26 mouse cellular contexts compared by ENCODE assay signal in the genomic region with DNA sequence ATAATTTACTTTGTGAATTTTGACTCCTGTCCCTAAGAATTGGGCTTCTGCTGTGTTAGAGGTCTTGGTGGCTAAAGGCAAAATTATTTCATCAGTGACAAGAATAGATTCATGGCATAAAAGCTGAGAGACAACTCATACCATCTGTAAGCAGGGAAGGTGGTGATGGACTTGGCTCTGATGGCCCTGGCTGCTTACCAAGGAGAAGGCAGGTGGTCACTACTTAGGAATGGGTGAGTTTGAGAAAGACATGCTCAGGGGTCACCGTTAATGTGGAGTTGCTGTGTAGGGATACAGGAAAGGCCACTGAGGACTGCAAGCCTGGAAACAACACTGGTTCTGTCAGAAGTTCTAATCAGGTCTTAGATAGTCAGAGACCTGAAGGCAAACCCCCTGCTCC.
DNase-seq lines count a peak whose midpoint lies in the region; ATAC-seq lines count a peak whose summit lies in the region.
"Had no signal": no experiment of that assay in that cellular context is flagged by ENCODE, and none has a peak within 500 bp of the region (broad histone marks: within the 10 kb centered on the region; RNA-seq: fewer than 3 reads in every experiment).

No protein-coding gene starts in this region.

- DNase-seq in cerebellum, adult 9-11 months, result peak; percentile 5
- no peak for DNase-seq in cerebellum, adult 11 months
- DNase-seq in intestine, embryonic 14.5 days (ENCODE audit: low spot score), result peak; percentile 25
- peak; percentile 9 to 15 for DNase-seq in cerebellum, postnatal 36 days
- DNase-seq in hindbrain, embryonic 14.5 days (ENCODE audit: low spot score), result no peak
- DNase-seq: adrenal gland, adult 2 months; adrenal gland, postnatal 14 days; forebrain, postnatal 0 days; gastrocnemius, adult 2 months; gastrocnemius, postnatal 14 days; heart, adult 18-20 months; heart, postnatal 10 days; heart, postnatal 36 days; kidney, adult 11 months; kidney, adult 8-10 months had no signal

- H3K27me3 ChIP-seq in intestine, embryonic 14.5 days (replicated peaks; ENCODE audit: control insufficient read depth, insufficient read depth, low read length), result no peaks in the 10 kb centered on the region
- no peaks in the 10 kb centered on the region for H3K27me3 ChIP-seq in intestine, embryonic 15.5 days (replicated peaks)
- no peaks in the 10 kb centered on the region for H3K27me3 ChIP-seq in hindbrain, embryonic 14.5 days (ENCODE audit: control insufficient read depth, insufficient read depth, low read length)
- H3K27me3 ChIP-seq: embryonic facial prominence, embryonic 12.5 days; embryonic facial prominence, embryonic 15.5 days; heart, embryonic 12.5 days; heart, embryonic 15.5 days; hindbrain, embryonic 13.5 days had no signal

- WGBS in intestine, embryonic 14.5 days, result 84% methylated on average over 1 of the region's 1 CpGs
- 74% methylated on average over 1 of the region's 1 CpGs for WGBS in intestine, embryonic 15.5 days
- 80% methylated on average over 1 of the region's 1 CpGs for WGBS in hindbrain, embryonic 14.5 days

- H3K27ac ChIP-seq in intestine, embryonic 14.5 days (ENCODE audit: low read depth), result no peak overlapping the region
- H3K27ac ChIP-seq in intestine, embryonic 15.5 days, result no peak overlapping the region
- H3K27ac ChIP-seq in hindbrain, embryonic 14.5 days, result no peak overlapping the region
- H3K27ac ChIP-seq: embryonic facial prominence, embryonic 12.5 days; embryonic facial prominence, embryonic 15.5 days; gastrocnemius, adult 2 months; heart, embryonic 15.5 days; hindbrain, embryonic 10.5 days; hindbrain, embryonic 13.5 days; hindbrain, postnatal 0 days had no signal

- no peak overlapping the region for H3K9ac ChIP-seq in intestine, embryonic 14.5 days (ENCODE audit: low read length)
- H3K9ac ChIP-seq in intestine, embryonic 15.5 days, result no peak overlapping the region
- no peak overlapping the region for H3K9ac ChIP-seq in hindbrain, embryonic 14.5 days
- H3K9ac ChIP-seq: embryonic facial prominence, embryonic 12.5 days; embryonic facial prominence, embryonic 15.5 days; forebrain, postnatal 0 days; heart, embryonic 12.5 days; heart, embryonic 15.5 days; hindbrain, embryonic 13.5 days had no signal

- no peak for ATAC-seq in intestine, embryonic 14.5 days (replicated peaks; ENCODE audit: low FRiP score, low TSS enrichment, low read depth)
- ATAC-seq in intestine, embryonic 15.5 days, result no peak
- no peak for ATAC-seq in hindbrain, embryonic 14.5 days (ENCODE audit: low FRiP score)
- ATAC-seq: CD4-positive, CD25-positive, alpha-beta regulatory T cell, adult 4 months; forebrain, embryonic 14.5 days; forebrain, postnatal 0 days; hindbrain, postnatal 0 days; inflammation-experienced regulatory T-cells, adult 6 months had no signal

- H3K4me2 ChIP-seq in intestine, embryonic 14.5 days (ENCODE audit: low read length), result no peak overlapping the region
- H3K4me2 ChIP-seq in intestine, embryonic 15.5 days (replicated peaks), result no peak overlapping the region
- no peak overlapping the region for H3K4me2 ChIP-seq in hindbrain, embryonic 14.5 days (replicated peaks)
- H3K4me2 ChIP-seq: embryonic facial prominence, embryonic 12.5 days; embryonic facial prominence, embryonic 15.5 days; heart, embryonic 12.5 days; heart, embryonic 15.5 days; hindbrain, embryonic 13.5 days had no signal

- no peaks in the 10 kb centered on the region for H3K36me3 ChIP-seq in intestine, embryonic 14.5 days (ENCODE audit: control insufficient read depth, insufficient read depth, low read length)
- H3K36me3 ChIP-seq in intestine, embryonic 15.5 days, result no peaks in the 10 kb centered on the region
- H3K36me3 ChIP-seq in hindbrain, embryonic 14.5 days (replicated peaks; ENCODE audit: control insufficient read depth, insufficient read depth), result no peaks in the 10 kb centered on the region
- H3K36me3 ChIP-seq: embryonic facial prominence, embryonic 12.5 days; embryonic facial prominence, embryonic 15.5 days; heart, embryonic 12.5 days; heart, embryonic 15.5 days; hindbrain, embryonic 10.5 days; hindbrain, embryonic 13.5 days had no signal

- no peaks in the 10 kb centered on the region for H3K9me3 ChIP-seq in intestine, embryonic 14.5 days (ENCODE audit: control insufficient read depth, low read length)
- H3K9me3 ChIP-seq in intestine, embryonic 15.5 days, result no peaks in the 10 kb centered on the region
- no peaks in the 10 kb centered on the region for H3K9me3 ChIP-seq in hindbrain, embryonic 14.5 days (ENCODE audit: control insufficient read depth, low read length)
- H3K9me3 ChIP-seq: embryonic facial prominence, embryonic 12.5 days; embryonic facial prominence, embryonic 15.5 days; heart, embryonic 12.5 days; heart, embryonic 15.5 days; hindbrain, embryonic 10.5 days; hindbrain, embryonic 13.5 days had no signal

- H3K4me3 ChIP-seq in intestine, embryonic 14.5 days (ENCODE audit: low read depth, low read length), result no peak overlapping the region
- no peak overlapping the region for H3K4me3 ChIP-seq in intestine, embryonic 15.5 days (replicated peaks)
- H3K4me3 ChIP-seq in hindbrain, embryonic 14.5 days (replicated peaks; ENCODE audit: low read length), result no peak overlapping the region
- H3K4me3 ChIP-seq: embryonic facial prominence, embryonic 12.5 days; embryonic facial prominence, embryonic 15.5 days; gastrocnemius, adult 2 months; heart, embryonic 12.5 days; heart, embryonic 15.5 days; hindbrain, embryonic 10.5 days; hindbrain, embryonic 13.5 days had no signal

- 0 out of 2 replicates have a peak, but pooled peaks cover 2% of the 10 kb centered on the region for H3K4me1 ChIP-seq in intestine, embryonic 14.5 days (replicated peaks; ENCODE audit: control insufficient read depth, insufficient read depth, low read length)
- H3K4me1 ChIP-seq in intestine, embryonic 15.5 days (replicated peaks), result no peaks in the 10 kb centered on the region
- no peaks in the 10 kb centered on the region; the same call in 1 of the 2 replicates for H3K4me1 ChIP-seq in hindbrain, embryonic 14.5 days (replicated peaks; ENCODE audit: control insufficient read depth, insufficient read depth, low read length)
- H3K4me1 ChIP-seq: embryonic facial prominence, embryonic 12.5 days; heart, embryonic 15.5 days; hindbrain, embryonic 10.5 days; hindbrain, embryonic 13.5 days had no signal

Comparison
In these comparisons a context has a peak if more than half of its experiments do, and no peak if none do; other contexts are left out.
1. DNase-seq: peak in cerebellum, adult 9-11 months (single experiment), intestine, embryonic 14.5 days (single experiment) and cerebellum, postnatal 36 days (2 of 2); none in cerebellum, adult 11 months (single experiment) and hindbrain, embryonic 14.5 days (single experiment).